Mouse (Mus musculus): ENCODE results near the gene Smim24. TPM values are rescaled to one million over a fixed set of nuclear protein-coding genes. Genes with fewer than 3 reads are reported as not detected.
A peak's percentile ranks its signal among the peaks of the same experiment; 100 is the strongest.

Smim24 gene
- polyA plus RNA-seq (2015; fragmentation: Nextera tagmentation; extraction: Ambion mirVana) = 1.4 and 1.8 TPM in 2 replicates

DNA sequence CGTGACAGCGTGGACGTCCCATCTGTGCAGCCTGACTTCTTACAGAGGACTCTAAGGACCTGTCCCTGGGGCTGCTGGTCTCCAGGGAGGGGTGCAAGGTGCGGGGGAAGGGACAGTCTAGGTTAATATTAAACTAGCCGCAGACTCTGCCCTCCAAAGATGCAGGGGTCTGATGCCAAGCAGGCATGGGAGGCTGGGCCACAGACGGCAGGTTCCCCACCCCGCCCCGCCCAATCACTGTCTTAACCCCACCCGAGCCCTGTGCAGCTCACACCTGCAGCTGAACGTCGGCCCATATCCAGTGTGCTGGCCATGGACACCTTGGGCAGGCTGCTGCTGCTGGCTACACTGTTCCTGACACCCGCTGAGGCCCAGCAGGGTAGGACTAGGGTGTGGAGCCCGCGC lies at the start of gene Smim24:
TSS of gene Smim24 (plus strand) at position 271 of the 405 bp plus-strand sequence.
- no peak for ATAC-seq (ENCODE audit: low FRiP score, low read depth)
- H3K4me1 ChIP-seq (replicated peaks) = peaks cover 37% of the 10 kb centered on the region
- H3K9ac ChIP-seq = no peak within 1 kb of the TSS
- peak within 1 kb of the TSS; percentile 48 for H3K4me2 ChIP-seq
- no peaks in the 10 kb centered on the region for H3K27me3 ChIP-seq
- H3K27ac ChIP-seq (replicated peaks) = no peak within 1 kb of the TSS
- 67% methylated on average over 14 of the region's 14 CpGs for WGBS
- no peaks in the 10 kb centered on the region for H3K9me3 ChIP-seq
- H3K4me3 ChIP-seq = peak within 1 kb of the TSS; percentile 5; the same call in 1 of the 2 replicates
- peaks cover 10% of the 10 kb centered on the region for H3K36me3 ChIP-seq

DNA sequence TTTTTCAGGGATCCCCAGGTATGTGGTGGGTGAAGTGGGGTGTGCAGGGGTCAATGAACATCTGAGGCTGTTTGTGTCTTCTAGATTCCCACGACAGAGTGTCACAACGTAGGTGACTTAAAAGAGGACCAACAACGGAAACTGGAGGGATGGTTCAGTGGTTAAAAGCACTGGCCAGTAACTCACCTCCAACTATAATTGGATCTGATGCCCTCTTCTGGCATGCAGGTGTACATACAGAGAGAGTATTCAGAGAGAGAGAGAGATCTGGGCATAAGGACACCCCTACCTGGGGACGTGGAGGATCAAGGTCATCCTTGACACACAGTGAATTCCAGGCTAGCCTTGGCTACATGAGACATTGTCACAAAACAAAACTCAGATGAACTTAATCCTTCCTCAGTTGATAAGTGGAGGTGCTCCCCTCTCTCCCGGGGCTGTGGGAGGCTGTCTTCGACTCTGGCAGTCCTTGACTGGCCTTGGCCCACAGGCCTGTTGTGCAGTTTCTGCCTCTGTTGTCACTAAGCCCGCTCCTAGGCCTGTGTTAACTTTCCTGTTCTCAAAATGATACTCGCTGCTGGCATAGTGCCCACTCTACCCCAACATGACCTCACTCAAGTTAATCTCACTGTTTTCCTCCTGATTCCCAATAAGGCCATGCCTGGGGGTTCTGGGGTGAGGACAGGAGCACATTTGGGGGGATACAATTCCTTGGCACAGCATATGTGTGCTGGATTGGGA lies 48.3 kb upstream of the Smim24 start:
- WGBS = 59% methylated on average over 8 of the region's 8 CpGs
- ATAC-seq (ENCODE audit: low FRiP score, low read depth) = no peak

DNA sequence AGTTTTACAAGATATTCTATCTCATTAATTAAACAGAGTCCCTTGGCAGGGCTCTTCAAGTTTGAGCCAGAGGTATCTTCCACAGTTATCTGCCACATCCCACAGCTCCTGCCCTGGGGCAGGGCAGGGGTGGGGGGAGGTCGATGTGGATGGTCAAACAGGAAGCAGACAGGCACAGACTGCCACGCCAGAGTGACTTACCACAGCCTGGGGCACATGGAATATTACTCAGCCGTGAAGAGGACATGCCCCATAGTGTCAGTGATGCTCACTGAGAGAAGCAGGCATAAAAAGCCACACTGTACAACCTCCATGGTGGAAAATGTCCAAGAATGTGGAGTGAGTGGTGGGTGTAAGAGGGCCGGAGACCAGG lies 47.7 kb upstream of the Smim24 start:
- ATAC-seq (ENCODE audit: low FRiP score, low read depth) = no peak
- Histone ChIP-seq H3K9me3 (no peaks in the 10 kb centered on the region), H3K36me3 (no peaks in the 10 kb centered on the region), H3K27ac (replicated peaks) (no peak overlapping the region), H3K27me3 (peaks cover 49% of the 10 kb centered on the region), H3K4me2 (no peak overlapping the region), H3K9ac (no peak overlapping the region), H3K4me3 (no peak overlapping the region), H3K4me1 (replicated peaks) (peaks cover 35% of the 10 kb centered on the region)
- WGBS = 84% methylated on average over 4 of the region's 4 CpGs

More for the DNA sequence above, 48.3 kb upstream of the Smim24 start:
- Histone ChIP-seq H3K27ac (replicated peaks) (no peak overlapping the region), H3K36me3 (no peaks in the 10 kb centered on the region), H3K9ac (no peak overlapping the region), H3K4me3 (no peak overlapping the region), H3K4me1 (replicated peaks) (peaks cover 29% of the 10 kb centered on the region), H3K4me2 (no peak overlapping the region), H3K9me3 (no peaks in the 10 kb centered on the region), H3K27me3 (peaks cover 49% of the 10 kb centered on the region)

DNA sequence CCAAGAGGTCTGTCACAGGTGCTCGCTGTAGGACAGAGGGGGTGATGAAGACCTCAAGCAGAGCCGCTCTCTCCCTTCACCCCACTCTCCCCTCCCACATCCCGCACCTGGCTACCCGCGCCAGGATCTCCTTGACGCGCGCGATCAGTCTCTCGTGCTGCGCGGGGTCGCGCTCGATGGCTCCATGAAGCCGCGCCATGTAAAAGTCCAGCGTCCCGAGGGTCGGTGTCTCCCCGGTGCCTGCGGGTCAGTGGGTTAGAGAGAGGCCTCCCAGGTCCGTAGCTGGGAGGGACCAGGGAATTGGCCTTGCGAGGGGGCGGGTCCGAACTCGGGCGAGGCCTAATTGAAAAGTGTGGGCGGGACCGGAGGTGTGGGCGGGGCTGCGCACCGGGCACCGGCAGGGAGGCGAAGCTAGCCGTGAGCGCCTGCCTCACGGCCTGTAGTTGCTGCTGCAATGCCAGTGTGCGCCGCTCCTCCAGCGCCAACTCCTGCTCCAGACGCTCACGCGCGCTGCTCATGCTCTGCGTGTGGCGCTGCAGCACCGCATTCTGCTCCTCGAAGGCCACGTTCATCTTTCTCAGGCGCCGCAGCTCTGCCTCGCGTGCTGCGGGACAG lies 46.3 kb upstream of the Smim24 start:
- 12% methylated on average over 53 of the region's 55 CpGs for WGBS
- peak overlapping the region; percentile 45 for H3K9ac ChIP-seq
- no peaks in the 10 kb centered on the region for H3K36me3 ChIP-seq
- H3K4me3 ChIP-seq = peak overlapping the region; percentile 33
- peak overlapping the region; percentile 54 for H3K27ac ChIP-seq (replicated peaks)
- peaks cover 41% of the 10 kb centered on the region for H3K4me1 ChIP-seq (replicated peaks)
- peaks cover 42% of the 10 kb centered on the region for H3K27me3 ChIP-seq
- H3K9me3 ChIP-seq = no peaks in the 10 kb centered on the region
- peak overlapping the region; percentile 56 for H3K4me2 ChIP-seq
- peak; percentile 13; the same call in 1 of the 2 replicates for ATAC-seq (ENCODE audit: low FRiP score, low read depth)

DNA sequence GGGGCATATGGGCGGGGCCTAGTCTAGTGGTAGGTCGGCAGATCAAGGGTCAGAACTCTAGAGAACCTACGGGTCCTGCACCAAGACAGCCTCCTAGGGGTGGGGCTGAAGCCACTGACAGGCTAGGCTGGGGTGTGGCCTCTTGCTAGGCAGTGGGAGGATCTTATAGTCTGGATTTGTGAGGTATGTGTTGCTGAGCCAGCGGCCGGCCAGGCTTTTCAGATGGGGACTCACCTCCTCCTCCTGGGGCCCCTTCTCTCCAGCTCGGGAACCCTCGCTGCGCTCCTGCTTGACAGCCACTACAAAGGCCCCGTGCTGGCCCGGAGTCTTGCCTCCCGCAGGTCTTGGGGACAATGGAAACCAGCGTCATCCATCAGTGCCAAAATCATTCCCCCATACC lies 43.7 kb upstream of the Smim24 start:
- ATAC-seq (ENCODE audit: low FRiP score, low read depth) = no peak
- peak overlapping the region; percentile 73 for H3K4me2 ChIP-seq
- H3K36me3 ChIP-seq = no peaks in the 10 kb centered on the region
- no peaks in the 10 kb centered on the region for H3K9me3 ChIP-seq
- H3K27me3 ChIP-seq = peaks cover 18% of the 10 kb centered on the region
- peaks cover 33% of the 10 kb centered on the region for H3K4me1 ChIP-seq (replicated peaks)
- WGBS = 5% methylated on average over 12 of the region's 12 CpGs
- peak overlapping the region; percentile 62 for H3K4me3 ChIP-seq
- H3K27ac ChIP-seq (replicated peaks) = no peak overlapping the region
- no peak overlapping the region for H3K9ac ChIP-seq

DNA sequence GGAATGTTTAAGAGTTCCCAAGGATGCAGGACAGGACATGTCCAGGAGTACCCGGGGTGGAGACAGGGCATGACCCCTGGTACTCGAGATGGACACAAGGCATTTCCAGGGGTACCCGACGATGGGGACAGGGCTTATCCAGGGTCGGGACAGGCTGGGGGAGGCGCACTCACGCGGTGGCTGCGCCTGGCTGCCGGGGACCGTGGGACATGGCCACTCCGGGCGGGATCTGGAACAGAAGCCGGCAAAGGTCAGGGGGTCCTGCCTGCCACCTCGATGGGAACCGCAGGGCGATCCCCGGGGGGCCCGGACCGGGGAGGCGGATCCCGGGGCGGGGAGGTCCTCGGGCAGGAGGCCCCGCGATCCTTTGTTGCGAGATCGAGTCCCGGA lies 42.9 kb upstream of the Smim24 start:
- WGBS = 1% methylated on average over 29 of the region's 29 CpGs
- peak; percentile 13; the same call in 1 of the 2 replicates for ATAC-seq (ENCODE audit: low FRiP score, low read depth)

DNA sequence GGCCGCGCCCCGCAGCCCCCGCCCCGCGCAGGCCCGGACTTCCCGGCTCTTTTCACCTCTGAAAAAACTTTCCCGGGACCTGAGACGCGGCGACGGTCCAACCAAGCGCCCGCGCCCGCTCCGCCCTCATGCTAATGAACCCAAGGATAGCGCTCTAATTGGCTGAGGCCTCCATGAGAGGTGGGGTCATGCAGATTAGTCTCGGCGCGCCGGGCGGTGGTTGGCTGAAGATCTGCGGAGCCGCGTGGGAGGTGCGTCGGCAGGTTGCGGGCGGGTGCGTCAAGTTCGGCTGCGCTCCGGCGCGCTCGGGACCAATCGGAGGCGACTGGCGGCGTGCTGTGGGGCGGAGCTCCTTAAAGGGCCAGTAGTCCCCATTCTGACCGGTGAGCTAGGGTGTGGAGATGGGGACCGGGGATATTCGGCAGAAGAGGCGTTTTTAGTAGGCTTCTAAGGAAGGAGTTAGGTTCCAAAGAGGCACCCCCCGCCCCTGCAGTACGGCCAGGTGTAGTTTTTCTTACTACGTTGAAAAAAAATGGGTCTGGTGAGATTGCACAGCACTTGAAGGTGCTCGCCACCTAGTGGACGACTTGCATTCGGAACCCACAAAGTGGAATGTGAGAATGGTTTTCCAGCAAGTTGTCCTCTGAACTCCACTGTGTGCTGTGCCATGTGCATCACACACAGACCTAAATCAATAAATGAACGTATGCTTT lies 42.3 kb upstream of the Smim24 start, which contains the start of gene Hmg20b:
TSS of gene Hmg20b (minus strand) at position 130 of the 713 bp plus-strand sequence.
- Histone ChIP-seq H3K4me2 (peak within 1 kb of the TSS; percentile 73), H3K9ac (peak within 1 kb of the TSS; percentile 54), H3K27ac (replicated peaks) (peak within 1 kb of the TSS; percentile 81), H3K36me3 (no peaks in the 10 kb centered on the region), H3K4me3 (peak within 1 kb of the TSS; percentile 62), H3K27me3 (peaks cover 9% of the 10 kb centered on the region), H3K9me3 (no peaks in the 10 kb centered on the region), H3K4me1 (replicated peaks) (peaks cover 33% of the 10 kb centered on the region)
- ATAC-seq (ENCODE audit: low FRiP score, low read depth) = peak; percentile 96
- WGBS = under 1% methylated on average over 54 of the region's 54 CpGs

More for the DNA sequence above, 42.9 kb upstream of the Smim24 start:
- Histone ChIP-seq H3K4me1 (replicated peaks) (peaks cover 33% of the 10 kb centered on the region), H3K4me3 (peak overlapping the region; percentile 62), H3K27ac (replicated peaks) (0 out of 2 replicates have a peak overlapping the region, but pooled peaks have one; percentile 16), H3K27me3 (peaks cover 10% of the 10 kb centered on the region), H3K9me3 (no peaks in the 10 kb centered on the region), H3K4me2 (peak overlapping the region; percentile 73), H3K36me3 (no peaks in the 10 kb centered on the region), H3K9ac (peak overlapping the region; percentile 54)

DNA sequence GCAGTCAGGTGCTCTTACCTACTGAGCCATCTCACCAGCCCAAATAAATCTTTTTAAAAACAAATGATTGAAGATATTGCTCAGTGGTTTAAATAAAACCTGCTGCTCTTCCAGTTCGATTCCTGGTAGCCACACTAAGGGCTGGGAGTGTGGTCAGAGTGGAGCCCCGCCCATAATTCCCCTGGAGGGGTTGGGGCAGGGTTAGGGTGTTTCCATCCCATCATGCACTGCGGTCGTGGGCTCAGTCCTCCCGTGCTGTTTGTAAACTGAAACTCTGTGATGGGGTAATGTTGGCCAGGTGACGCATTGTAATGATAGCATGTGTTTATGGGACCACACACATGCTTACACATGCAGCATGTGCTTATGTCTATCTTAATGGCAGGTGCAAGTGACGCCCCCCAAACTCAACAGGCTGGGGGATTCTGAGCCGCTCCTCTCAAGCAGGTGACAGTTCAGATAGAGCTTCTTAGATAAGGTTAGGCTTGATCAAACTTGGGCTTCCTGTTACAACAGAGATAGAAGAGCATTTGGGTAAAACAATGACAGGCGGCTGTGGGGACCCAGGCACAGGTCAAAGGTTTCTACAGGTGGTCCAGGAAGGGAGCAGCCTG lies 41.1 kb upstream of the Smim24 start:
- WGBS = 29% methylated on average over 9 of the region's 9 CpGs
- Histone ChIP-seq H3K4me2 (no peak overlapping the region), H3K9me3 (no peaks in the 10 kb centered on the region), H3K36me3 (no peaks in the 10 kb centered on the region), H3K4me1 (replicated peaks) (peaks cover 30% of the 10 kb centered on the region), H3K27me3 (peaks cover 9% of the 10 kb centered on the region; the same call in 1 of the 2 replicates), H3K27ac (replicated peaks) (no peak overlapping the region), H3K9ac (no peak overlapping the region), H3K4me3 (no peak overlapping the region)
- no peak for ATAC-seq (ENCODE audit: low FRiP score, low read depth)

DNA sequence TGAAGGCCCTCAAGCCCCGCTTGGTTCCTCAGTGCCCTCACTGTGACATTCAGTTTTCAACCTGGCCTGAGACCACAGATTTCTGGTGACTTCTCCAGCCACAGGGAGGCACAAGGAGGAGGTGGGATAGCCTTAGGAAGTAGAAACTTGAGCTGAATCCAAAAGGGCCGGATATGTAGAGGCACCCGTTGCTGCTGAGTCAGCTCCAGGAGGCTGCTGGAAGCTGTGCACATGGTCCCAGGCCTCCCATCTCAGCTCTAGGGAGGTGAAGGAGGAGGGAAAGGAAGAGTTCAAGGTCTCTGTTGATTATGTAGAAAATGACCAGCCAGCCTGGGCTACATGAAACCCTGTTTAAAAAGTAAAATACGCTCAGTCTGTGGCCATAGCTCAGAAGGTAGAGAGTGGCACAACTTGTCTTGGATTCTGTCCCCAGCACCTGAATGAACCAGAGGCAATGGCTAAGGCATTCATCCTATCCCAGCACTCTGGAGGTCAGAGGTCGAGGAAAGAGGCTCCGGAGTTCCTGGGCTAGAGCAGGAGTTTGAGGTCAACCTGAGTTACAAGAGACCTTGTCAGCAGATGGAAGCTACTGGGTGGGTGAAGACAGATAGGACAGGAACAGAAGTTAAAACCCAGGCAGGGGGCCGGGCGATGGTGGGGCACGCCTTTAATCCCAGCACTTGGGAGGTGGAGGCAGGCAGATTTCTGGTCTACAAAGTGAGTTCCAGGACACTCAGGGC lies 37.9 kb upstream of the Smim24 start:
- Histone ChIP-seq H3K36me3 (no peaks in the 10 kb centered on the region), H3K27me3 (no peaks in the 10 kb centered on the region), H3K27ac (replicated peaks) (no peak overlapping the region), H3K9me3 (no peaks in the 10 kb centered on the region), H3K9ac (no peak overlapping the region), H3K4me1 (replicated peaks) (peaks cover 34% of the 10 kb centered on the region), H3K4me2 (no peak overlapping the region), H3K4me3 (no peak overlapping the region)
- ATAC-seq (ENCODE audit: low FRiP score, low read depth) = no peak
- WGBS = 68% methylated on average over 9 of the region's 9 CpGs

DNA sequence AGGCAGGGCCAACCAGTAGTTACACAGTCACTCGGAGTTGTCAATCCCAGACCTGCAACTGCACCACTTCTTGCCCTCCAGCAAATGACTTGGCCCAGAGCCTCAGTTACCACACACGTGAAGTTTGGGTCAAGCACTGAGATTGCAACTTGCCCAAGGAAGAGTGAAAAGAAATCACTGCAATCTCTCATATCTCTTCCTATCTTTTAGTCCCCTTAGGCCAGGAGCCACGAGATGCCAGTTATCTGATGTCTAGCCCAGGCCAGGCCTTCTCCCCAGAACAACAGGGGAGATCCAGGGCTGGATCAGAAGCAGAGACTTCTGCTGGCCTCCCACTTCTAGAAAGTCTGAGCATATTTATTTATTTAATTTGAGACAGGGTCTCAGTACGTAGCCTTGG lies 37.3 kb upstream of the Smim24 start:
- Histone ChIP-seq H3K4me2 (no peak overlapping the region), H3K4me3 (no peak overlapping the region), H3K36me3 (no peaks in the 10 kb centered on the region), H3K4me1 (replicated peaks) (peaks cover 33% of the 10 kb centered on the region), H3K9me3 (no peaks in the 10 kb centered on the region), H3K27me3 (no peaks in the 10 kb centered on the region), H3K27ac (replicated peaks) (no peak overlapping the region), H3K9ac (no peak overlapping the region)
- ATAC-seq (ENCODE audit: low FRiP score, low read depth) = no peak
- 78% methylated on average over 4 of the region's 4 CpGs for WGBS

DNA sequence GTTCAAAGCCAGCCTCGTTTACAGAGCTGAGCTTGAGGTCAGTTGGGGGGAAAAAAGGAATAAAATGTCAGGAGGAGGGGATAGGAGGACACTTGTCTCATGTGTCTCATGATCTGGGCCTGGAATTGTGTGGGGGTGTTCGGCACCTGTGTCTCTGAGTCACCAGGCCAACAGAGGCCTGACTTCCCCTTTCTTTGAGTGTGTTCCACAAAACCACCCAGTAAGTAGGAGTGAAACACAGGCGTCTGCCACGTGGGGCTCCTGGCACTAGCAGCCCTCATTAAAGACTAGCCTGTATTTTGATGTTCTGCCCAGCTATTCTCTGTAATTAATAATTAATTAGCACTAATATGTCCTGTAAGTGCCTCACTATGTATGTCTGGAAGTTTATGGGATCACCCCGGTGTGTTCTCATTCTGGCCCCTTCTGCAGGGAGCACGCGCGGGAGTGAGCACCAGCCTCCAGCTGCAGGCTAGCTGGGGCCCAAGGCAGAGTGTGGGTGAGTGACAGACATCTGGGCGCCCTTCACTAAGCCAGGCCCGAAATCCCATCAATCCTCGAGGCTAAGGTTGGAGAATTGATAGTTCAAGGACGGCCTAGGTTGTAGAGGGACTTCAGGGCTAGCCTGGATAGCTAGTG lies 36.4 kb upstream of the Smim24 start:
- ATAC-seq (ENCODE audit: low FRiP score, low read depth) = no peak
- Histone ChIP-seq H3K9ac (no peak overlapping the region), H3K4me3 (peak overlapping the region; percentile 92), H3K4me1 (replicated peaks) (peaks cover 27% of the 10 kb centered on the region), H3K36me3 (no peaks in the 10 kb centered on the region), H3K27ac (replicated peaks) (no peak overlapping the region), H3K27me3 (no peaks in the 10 kb centered on the region), H3K4me2 (peak overlapping the region; percentile 83), H3K9me3 (no peaks in the 10 kb centered on the region)
- 53% methylated on average over 12 of the region's 12 CpGs for WGBS

Measured in hindbrain, embryonic 15.5 days (tissue).